Mouse (Mus musculus): ENCODE data around the gene Rasef.
"Not testable (repeated sequence)": the region's sequence is repeated elsewhere in the genome, so short reads cannot be mapped to it uniquely, and the experiment has no call there.

The Rasef gene

DNA sequence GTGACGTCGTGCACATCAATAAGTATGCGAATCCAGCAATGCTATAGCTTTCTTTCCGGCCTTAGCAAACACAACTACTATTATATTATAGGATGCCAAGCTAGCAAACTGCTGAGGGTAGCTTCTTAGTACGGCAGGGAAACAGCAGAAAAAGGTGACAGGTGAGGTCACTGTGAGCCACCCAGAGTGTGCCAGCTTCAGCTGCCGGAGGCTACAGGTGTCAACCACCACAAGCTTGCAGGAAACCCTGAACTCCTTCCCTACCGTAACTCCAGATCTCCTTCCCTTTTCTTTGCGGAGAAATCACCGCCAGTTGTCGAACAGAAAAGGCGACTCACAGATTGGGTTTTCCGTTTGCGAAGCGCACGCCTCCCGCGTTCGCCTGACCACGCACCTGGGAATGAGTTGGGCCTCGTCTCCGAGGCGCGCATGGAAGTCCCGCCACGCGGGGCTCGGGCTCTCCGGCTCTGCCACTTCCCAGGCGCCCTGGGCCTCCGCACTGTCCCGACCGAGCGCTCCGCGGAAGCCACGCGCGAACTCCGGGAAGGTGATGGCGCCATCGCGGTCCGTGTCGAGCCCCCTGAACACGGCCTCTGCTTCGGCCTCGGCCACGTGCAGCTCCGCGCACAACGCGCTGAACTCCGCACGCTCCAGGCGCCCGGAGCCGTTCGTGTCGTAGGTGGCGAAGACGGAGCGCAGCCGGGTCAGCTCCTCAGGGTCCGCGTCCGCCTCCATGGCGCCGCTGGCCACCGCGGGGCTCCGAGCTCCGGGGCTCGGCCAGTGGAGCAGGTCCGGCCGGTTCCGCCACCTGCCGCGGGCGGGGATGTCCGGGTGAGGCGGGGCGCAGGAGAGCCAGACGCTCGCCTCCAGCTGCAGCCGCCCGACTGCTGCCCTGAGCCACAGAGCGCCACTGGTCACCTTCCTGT lies at the start of gene Rasef:
Gene Rasef (minus strand): TSS at position 735 of the 926 bp plus-strand sequence.
- no peak for DNase-seq (ENCODE audit: low read depth)

DNA sequence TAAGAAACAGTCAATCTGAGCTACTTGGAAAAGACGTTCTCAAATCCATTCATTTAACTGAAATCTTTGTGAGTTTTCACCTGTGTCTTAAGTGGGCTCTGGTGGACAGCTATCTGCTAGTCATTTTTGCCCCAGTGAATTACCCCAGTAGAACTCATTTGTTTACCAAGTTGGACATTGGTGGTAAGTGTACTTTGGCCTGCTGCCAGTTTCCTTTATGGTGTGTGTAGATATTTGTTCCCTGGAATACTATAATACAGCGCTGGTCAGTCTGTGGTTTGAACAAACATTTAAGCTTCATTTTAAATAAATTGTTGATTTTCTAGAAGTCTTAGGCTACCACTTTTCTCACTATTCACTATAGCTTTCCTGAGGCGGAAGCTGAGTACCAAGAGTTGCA lies 35.8 kb upstream of the Rasef start:
- DNase-seq (ENCODE audit: low read depth), result no peak

- no peak for DNase-seq (ENCODE audit: low read depth)
These were observed 369 bp upstream of the Rasef start for GRCm38 (mm10) chr4:73791186-73791540.

GRCm38 (mm10) chr4:73789534-73789933 lies 1.3 kb downstream of the Rasef start:
- DNase-seq (ENCODE audit: low read depth), result no peak

DNA sequence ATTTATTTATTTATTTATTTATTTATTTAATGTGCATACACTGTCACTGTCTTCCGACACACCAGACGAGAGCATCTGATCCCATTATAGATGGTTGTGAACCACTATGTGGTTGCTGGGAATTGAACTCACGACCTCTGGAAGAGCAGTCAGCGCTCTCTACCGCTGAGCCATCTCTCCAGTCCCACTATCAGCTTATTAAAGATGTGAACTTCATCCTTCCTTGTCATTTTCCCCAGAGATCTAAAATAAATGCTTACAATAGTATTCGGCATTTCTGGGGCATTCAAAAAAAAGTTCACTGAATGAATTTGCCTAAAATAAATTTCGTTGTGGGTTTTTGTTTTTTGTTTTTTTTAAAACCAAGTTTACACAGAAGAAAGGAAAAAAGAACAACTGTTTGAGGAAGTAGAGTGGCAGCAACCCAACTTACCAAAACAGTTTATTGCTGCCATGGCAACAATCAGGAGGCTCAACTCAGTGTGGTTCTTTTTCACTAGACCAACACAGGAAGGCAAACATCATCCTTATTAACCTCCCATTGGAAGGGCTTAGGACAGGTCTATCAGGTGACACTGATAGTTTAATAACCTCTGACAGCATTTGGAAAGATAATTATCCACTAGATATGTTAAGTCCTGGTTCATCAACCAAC lies 2.6 kb downstream of the Rasef start:
- no peak for DNase-seq (ENCODE audit: low read depth)

DNA sequence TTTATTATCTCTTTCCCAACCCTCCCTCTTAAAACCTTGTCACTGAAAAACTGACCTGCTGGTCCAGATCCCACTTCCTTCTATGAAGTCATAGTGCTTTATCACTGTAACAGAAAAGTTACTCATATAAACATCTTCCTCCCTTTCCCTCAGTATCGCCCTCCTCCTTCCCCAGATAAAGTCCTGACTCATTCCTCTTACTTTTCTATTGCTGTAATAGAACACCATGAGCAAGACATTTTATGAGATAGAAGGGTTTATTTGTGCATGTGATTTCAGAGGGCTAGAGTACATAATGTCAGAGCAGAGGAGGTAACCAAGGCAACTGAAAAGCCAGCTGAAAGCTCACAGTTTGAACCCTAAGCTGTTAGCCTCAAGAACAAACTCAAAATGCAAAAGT lies 6.6 kb downstream of the Rasef start:
- DNase-seq (ENCODE audit: low read depth), result no peak

DNA sequence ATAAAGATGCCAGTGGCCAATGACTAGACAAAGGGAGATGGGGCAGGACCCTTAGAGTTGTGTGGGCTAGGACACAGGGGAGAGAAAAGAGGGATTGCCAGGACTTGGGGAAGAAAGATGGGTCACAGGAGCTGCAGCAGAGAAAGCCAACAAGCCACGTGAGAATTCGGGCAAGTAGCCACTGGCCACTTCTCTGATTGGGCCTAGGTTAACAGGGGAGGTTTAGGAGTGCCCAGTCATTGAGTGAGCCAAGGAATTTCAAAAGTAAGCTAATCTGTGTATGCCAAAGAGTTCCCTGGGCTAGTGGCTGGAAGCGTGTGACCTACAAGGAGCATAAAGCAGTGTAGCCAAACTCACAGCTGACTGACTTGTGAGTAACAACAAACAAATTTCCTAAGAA lies 9.7 kb downstream of the Rasef start:
- DNase-seq (ENCODE audit: low read depth), result no peak

- no peak for DNase-seq (ENCODE audit: low read depth)
These were observed 15.5 kb downstream of the Rasef start for GRCm38 (mm10) chr4:73775266-73775665.

- DNase-seq (ENCODE audit: low read depth), result no peak
These were observed 16.7 kb downstream of the Rasef start for GRCm38 (mm10) chr4:73773831-73774810.

GRCm38 (mm10) chr4:73772028-73772427 lies 18.8 kb downstream of the Rasef start:
- DNase-seq (ENCODE audit: low read depth), result no peak

DNA sequence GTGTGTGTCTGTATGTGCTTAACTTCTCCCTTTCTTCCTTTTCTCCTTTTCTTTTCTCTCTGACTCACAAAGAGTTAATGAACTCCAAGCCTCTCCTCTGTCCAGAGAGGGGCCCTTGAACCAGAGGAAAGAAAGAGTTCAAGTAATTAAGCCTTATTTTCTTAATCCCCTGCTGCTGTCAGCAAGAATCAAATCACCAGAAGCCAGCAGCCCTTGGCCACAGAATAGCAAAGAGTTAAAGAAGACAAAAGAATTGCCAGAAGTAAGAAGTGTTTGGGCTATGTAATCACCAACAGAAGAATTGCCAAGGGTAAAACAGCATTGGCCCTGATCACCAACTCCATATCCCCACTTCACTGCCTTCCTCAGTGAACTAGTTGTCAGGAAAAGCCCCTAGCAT lies 20.2 kb downstream of the Rasef start:
- DNase-seq (ENCODE audit: low read depth), result no peak

GRCm38 (mm10) chr4:73768156-73768555 lies 22.6 kb downstream of the Rasef start:
- DNase-seq (ENCODE audit: low read depth), result no peak

GRCm38 (mm10) chr4:73748219-73748618 lies 42.6 kb downstream of the Rasef start:
- no peak for DNase-seq (ENCODE audit: low read depth)

DNA sequence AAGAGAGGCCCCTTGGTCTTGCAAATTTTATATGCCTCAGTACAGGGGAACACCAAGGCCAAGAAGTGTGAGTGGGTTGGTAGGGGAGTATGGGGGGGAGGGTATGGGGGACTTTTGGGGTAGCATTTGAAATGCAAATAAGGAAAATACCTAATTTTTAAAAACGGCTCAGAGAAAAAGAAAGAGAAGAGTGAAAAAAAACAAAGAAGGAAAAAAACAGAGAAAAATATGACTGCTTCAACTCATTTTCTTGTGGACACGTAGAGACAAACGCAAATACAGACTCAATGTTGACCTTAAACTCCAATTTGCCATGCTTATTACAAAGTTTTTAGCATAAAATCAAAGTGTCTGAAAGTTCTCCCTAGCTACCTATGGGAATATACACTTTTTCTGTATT lies 51.4 kb downstream of the Rasef start:
- no peak for DNase-seq (ENCODE audit: low read depth)

GRCm38 (mm10) chr4:73719819-73720218 lies 71.0 kb downstream of the Rasef start:
- no peak for DNase-seq (ENCODE audit: low read depth)

DNA sequence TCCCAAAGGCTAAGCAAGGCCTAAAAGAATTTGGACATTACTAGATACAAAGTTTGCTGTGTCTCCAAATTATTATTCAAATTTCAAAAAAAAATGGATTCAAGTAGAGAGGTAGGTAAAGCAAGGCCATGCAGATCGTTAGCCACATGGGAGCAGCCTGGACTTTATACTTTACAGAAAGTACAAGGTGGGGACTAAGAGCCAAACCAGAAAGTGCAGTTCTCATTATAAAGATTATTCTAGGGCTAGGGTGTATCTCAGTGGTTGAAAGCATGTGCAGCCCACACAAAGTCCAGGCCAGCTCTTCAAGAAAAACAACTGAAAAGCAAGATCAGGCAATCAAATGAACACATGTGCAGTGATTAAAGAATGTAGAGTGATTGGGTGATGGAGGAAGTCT lies 72.0 kb downstream of the Rasef start:
- DNase-seq (ENCODE audit: low read depth), result no peak

DNA sequence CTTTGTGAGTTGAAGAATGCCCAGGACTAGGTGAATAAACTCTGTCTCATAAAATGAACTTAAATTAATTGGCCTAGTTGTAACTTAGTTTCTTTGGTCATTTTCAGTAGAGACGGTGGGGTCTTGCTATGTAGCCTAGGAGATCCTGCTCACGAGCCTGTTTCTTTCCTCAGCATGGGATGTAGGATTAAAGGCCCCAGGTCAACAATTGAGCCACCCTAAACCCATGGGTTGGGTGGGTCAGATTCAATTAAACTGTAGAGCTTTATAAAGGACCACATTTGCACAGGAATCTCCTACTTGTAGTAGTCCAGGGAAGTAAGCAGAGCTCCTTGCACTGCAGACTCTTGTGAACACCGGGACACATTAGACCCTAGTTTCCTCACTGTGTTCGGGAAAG lies 107.6 kb downstream of the Rasef start, which contains the start of gene Gm428:
Gene Gm428 (plus strand): TSS at position 301 of the 400 bp plus-strand sequence.
- not testable (repeated sequence) for DNase-seq (ENCODE audit: low read depth)

- DNase-seq (ENCODE audit: low read depth), result not testable (repeated sequence)
These were observed 122.7 kb downstream of the Rasef start, which contains the start of gene Gm11239 for GRCm38 (mm10) chr4:73668054-73668453. Gene Gm11239 (plus strand): TSS chr4:73668354.

Measured in c-Kit-positive CD71-negative TER-119-negative erythroid progenitor cells, embryonic 14.5 days (primary cell).